Mouse (Mus musculus) heart, embryonic 14.5 days (tissue): ENCODE measurements around the gene Bphl. TPM values are rescaled to one million over a fixed set of nuclear protein-coding genes. Genes with fewer than 3 reads are reported as not detected.

Source experiments
- ATAC-seq: fragments of 200-750 bp; cut with Nextera tagmentation; 2 replicates; pipeline ENCODE4 v1.8.0; 2017; ENCODE audit warnings: low read depth, moderate TSS enrichment; ENCODE audit not compliant: insufficient number of reproducible peaks, insufficient read depth, low FRiP score
- H3K27ac ChIP-seq, 2 experiments: fragments of 200-500 bp in 1 of 2; fragments of 300-500 bp in 1 of 2; sonication (generic) in 1 of 2; replicated peaks in 1 of 2; 2 replicates each; pipeline ENCODE4 v1.5.1; 2012 to 2014; ENCODE audit warnings: low read depth in 2 of 2, low read length in 2 of 2, control low read depth in 1 of 2, mild to moderate bottlenecking in 1 of 2, mixed read lengths in 1 of 2; ENCODE audit not compliant: control insufficient read depth in 1 of 2, insufficient read depth in 1 of 2
- H3K27me3 ChIP-seq: fragments of 300-500 bp; sonication (generic); 2 replicates; pipeline ENCODE4 v1.6.1; 2014; ENCODE audit warnings: mild to moderate bottlenecking, low read length, control low read depth; ENCODE audit not compliant: control insufficient read depth, insufficient read depth
- H3K36me3 ChIP-seq: fragments of 300-500 bp; sonication (generic); 2 replicates; pipeline ENCODE4 v1.6.1; 2014; ENCODE audit warnings: mild to moderate bottlenecking, control low read depth, low read length, mixed read lengths; ENCODE audit not compliant: control insufficient read depth, insufficient read depth
- H3K4me1 ChIP-seq, 2 experiments: fragments of 200-500 bp in 1 of 2; fragments of 300-500 bp in 1 of 2; sonication (generic) in 1 of 2; 2 replicates each; pipeline ENCODE4 v1.6.1; 2012 to 2014; ENCODE audit warnings: low read length in 2 of 2, control low read depth in 1 of 2, mixed read lengths in 1 of 2; ENCODE audit not compliant: control insufficient read depth in 2 of 2, insufficient read depth in 2 of 2
- H3K4me2 ChIP-seq: fragments of 300-500 bp; sonication (generic); 2 replicates; pipeline ENCODE4 v1.6.1; 2014; ENCODE audit warnings: mild to moderate bottlenecking, low read length
- H3K4me3 ChIP-seq, 2 experiments: fragments of 200-500 bp in 1 of 2; fragments of 300-500 bp in 1 of 2; sonication (generic) in 1 of 2; 2 replicates each; pipeline ENCODE4 v1.5.1; 2012 to 2014; ENCODE audit warnings: low read length in 2 of 2, mild to moderate bottlenecking in 2 of 2, control low read depth in 1 of 2, low read depth in 1 of 2, moderate library complexity in 1 of 2; ENCODE audit not compliant: control insufficient read depth in 1 of 2, insufficient read depth in 1 of 2
- H3K9ac ChIP-seq: fragments of 300-500 bp; sonication (generic); 2 replicates; pipeline ENCODE4 v1.6.1; 2014; ENCODE audit warnings: mild to moderate bottlenecking, low read length
- H3K9me3 ChIP-seq: fragments of 300-500 bp; sonication (generic); 2 replicates; pipeline ENCODE4 v1.6.1; 2016; ENCODE audit warnings: low read length, control low read depth; ENCODE audit not compliant: control insufficient read depth
- WGBS: fragments of 180-500 bp; shearing (Covaris S2); extraction: QIAGEN DNeasy Blood & Tissue Kit; methylation state at CpG from one replicate; pipeline ENCODE4 v1.1.7; 2014; 5-methylcytosine and 5-hydroxymethylcytosine counted together
- polyA plus RNA-seq: library from polyadenylated mRNA; unstranded; fragments of >200 nt; fragmentation: Nextera tagmentation; extraction: Ambion mirVana; gene quantifications from 2 replicates; pipeline ENCODE4 v1.2.1, GENCODE M21; 2014

Bphl gene
- polyA plus RNA-seq, 1 experiment from 2014 or later, result 50.1 TPM

- peaks cover 69% of the 10 kb centered on the region for H3K36me3 ChIP-seq
- WGBS, result 64% methylated on average over 4 of the region's 4 CpGs
- no peak for ATAC-seq
- no peak overlapping the region for H3K9ac ChIP-seq
- H3K4me1 ChIP-seq, result no peaks in the 10 kb centered on the region
- H3K9me3 ChIP-seq, result peaks cover 5% of the 10 kb centered on the region; the same call in 1 of the 2 replicates
- H3K4me2 ChIP-seq, result no peak overlapping the region
- H3K27ac ChIP-seq, result no peak overlapping the region
- no peak overlapping the region for H3K4me3 ChIP-seq
- no peaks in the 10 kb centered on the region for H3K27me3 ChIP-seq
Measured at GRCm38 (mm10) chr13:34054391-34054790, 17.0 kb downstream of the Bphl start.

DNA sequence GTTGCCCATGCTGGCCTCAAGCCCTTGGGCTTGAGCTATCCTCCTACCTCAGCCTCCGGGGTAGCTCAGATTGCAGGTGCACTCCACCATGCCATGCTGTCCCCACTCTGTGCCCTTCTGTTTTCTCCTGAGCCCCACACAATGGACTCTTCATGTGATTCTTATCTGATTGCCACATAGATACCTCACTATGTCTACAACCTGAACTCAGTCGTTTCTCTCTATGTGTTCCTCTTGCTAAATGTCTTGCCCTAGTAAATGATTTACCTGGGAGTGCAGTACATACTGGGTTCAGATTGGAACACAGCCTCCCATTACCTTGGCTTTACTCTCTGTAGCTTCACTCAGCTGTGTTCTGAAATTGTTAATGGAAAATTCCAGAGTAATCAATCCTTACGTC, 17.6 kb downstream of the Bphl start:
- no peak overlapping the region for H3K4me3 ChIP-seq
- no peaks in the 10 kb centered on the region for H3K27me3 ChIP-seq
- H3K4me2 ChIP-seq, result no peak overlapping the region
- 83% methylated on average over 3 of the region's 3 CpGs for WGBS
- no peak overlapping the region for H3K9ac ChIP-seq
- no peaks in the 10 kb centered on the region; a peak in 1 of 4 replicates for H3K4me1 ChIP-seq
- no peak for ATAC-seq
- H3K36me3 ChIP-seq, result peaks cover 63% of the 10 kb centered on the region
- H3K27ac ChIP-seq, result no peak overlapping the region
- peaks cover 5% of the 10 kb centered on the region; the same call in 1 of the 2 replicates for H3K9me3 ChIP-seq

DNA sequence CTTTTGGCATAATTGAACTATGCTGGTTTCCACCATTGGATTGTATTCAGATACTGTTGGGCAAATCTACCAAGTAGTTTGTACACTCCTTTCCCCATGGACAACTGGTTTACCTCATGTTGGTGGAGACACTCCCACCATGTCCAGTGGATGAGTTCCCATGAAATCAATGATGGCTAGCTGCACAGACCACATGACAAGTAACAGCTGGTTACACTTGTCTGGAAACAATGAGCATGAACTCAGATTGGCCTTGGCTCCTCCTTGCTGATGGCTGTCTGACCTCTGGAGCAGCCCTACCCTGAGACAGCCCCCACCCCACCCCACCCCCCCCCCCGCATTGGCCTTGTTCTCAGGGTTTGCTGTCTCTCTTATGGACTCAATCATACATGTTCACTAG, 19.9 kb downstream of the Bphl start:
- Histone ChIP-seq H3K9ac (no peak overlapping the region), H3K27ac (no peak overlapping the region), H3K4me1 (no peaks in the 10 kb centered on the region; a peak in 1 of 4 replicates), H3K27me3 (no peaks in the 10 kb centered on the region), H3K36me3 (peaks cover 58% of the 10 kb centered on the region), H3K9me3 (peaks cover 5% of the 10 kb centered on the region; the same call in 1 of the 2 replicates), H3K4me2 (no peak overlapping the region), H3K4me3 (no peak overlapping the region)
- WGBS, result 69% methylated on average over 1 of the region's 1 CpGs
- ATAC-seq, result no peak

DNA sequence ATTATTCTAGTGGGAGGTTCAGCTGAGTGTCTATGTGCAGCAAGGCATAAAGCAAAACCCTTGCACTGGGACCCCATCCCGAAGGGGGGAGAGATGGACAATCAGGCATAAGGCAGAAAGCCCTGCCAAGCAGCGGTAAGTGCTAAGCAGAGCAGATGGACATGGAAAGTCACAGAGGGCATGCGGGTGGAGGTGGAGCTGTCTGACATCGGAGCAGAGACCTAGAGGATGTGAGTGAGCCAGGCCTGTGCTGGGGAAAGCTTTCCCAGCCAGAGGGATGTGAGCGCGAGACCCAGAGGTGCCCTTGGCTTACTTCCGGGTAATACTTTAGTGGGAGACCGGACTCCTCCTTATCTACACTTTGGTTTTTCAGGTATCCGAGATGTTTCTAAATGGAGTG, 22.7 kb downstream of the Bphl start:
- WGBS, result 69% methylated on average over 9 of the region's 9 CpGs
- Histone ChIP-seq H3K9me3 (peaks cover 5% of the 10 kb centered on the region; the same call in 1 of the 2 replicates), H3K27me3 (no peaks in the 10 kb centered on the region), H3K36me3 (peaks cover 60% of the 10 kb centered on the region), H3K4me3 (no peak overlapping the region), H3K4me2 (no peak overlapping the region), H3K9ac (no peak overlapping the region), H3K4me1 (no peaks in the 10 kb centered on the region; a peak in 1 of 4 replicates), H3K27ac (no peak overlapping the region)
- ATAC-seq, result no peak

GRCm38 (mm10) chr13:34062466-34062865, 25.1 kb downstream of the Bphl start:
- WGBS, result 80% methylated on average over 10 of the region's 10 CpGs
- H3K4me2 ChIP-seq, result no peak overlapping the region
- H3K4me3 ChIP-seq, result no peak overlapping the region
- no peak overlapping the region for H3K27ac ChIP-seq
- peaks cover 0 to 4% of the 10 kb centered on the region in 2 experiments; a peak in 2 of 4 replicates for H3K4me1 ChIP-seq
- no peak for ATAC-seq
- H3K27me3 ChIP-seq, result no peaks in the 10 kb centered on the region
- H3K36me3 ChIP-seq, result peaks cover 40% of the 10 kb centered on the region
- H3K9ac ChIP-seq, result no peak overlapping the region
- H3K9me3 ChIP-seq, result no peaks in the 10 kb centered on the region

GRCm38 (mm10) chr13:34066351-34066750, 29.0 kb downstream of the Bphl start:
- Histone ChIP-seq H3K36me3 (peaks cover 35% of the 10 kb centered on the region), H3K27ac (no peak overlapping the region), H3K4me2 (no peak overlapping the region), H3K4me3 (no peak overlapping the region), H3K27me3 (no peaks in the 10 kb centered on the region), H3K9ac (no peak overlapping the region), H3K9me3 (no peaks in the 10 kb centered on the region), H3K4me1 (peaks cover 0 to 6% of the 10 kb centered on the region in 2 experiments; a peak in 2 of 4 replicates)
- 85% methylated on average over 1 of the region's 1 CpGs for WGBS
- no peak for ATAC-seq

GRCm38 (mm10) chr13:34070296-34070695, 32.9 kb downstream of the Bphl start:
- no peak for ATAC-seq
- no peaks in the 10 kb centered on the region for H3K27me3 ChIP-seq
- peaks cover 35% of the 10 kb centered on the region for H3K36me3 ChIP-seq
- peaks cover 2 to 8% of the 10 kb centered on the region in 2 experiments; a peak in 3 of 4 replicates for H3K4me1 ChIP-seq
- H3K4me3 ChIP-seq, result no peak overlapping the region
- no peak overlapping the region for H3K27ac ChIP-seq
- no peaks in the 10 kb centered on the region for H3K9me3 ChIP-seq
- 70% methylated on average over 4 of the region's 4 CpGs for WGBS
- H3K4me2 ChIP-seq, result no peak overlapping the region
- H3K9ac ChIP-seq, result no peak overlapping the region

- H3K4me3 ChIP-seq, result no peak overlapping the region
- H3K4me1 ChIP-seq, result peaks cover 5 to 13% of the 10 kb centered on the region in 2 experiments
- no peaks in the 10 kb centered on the region for H3K9me3 ChIP-seq
- H3K4me2 ChIP-seq, result no peak overlapping the region
- no peak overlapping the region for H3K9ac ChIP-seq
- 90% methylated on average over 6 of the region's 6 CpGs for WGBS
- H3K27ac ChIP-seq, result no peak overlapping the region
- H3K27me3 ChIP-seq, result no peaks in the 10 kb centered on the region
- no peak for ATAC-seq
- H3K36me3 ChIP-seq, result peaks cover 45% of the 10 kb centered on the region
Measured at GRCm38 (mm10) chr13:34071836-34072235, 34.4 kb downstream of the Bphl start.
